Mouse (Mus musculus) c-Kit-negative CD71-positive TER-119-positive erythroid progenitor cells, embryonic 14.5 days (primary cell): Measurements from ENCODE around the gene Med27.

Experiments used
- DNase-seq: peaks from one replicate; pipeline ENCODE4 v3.0.0-alpha.2; 2013; ENCODE audit warnings: low read depth, low spot score

Gene Med27

GRCm38 (mm10) chr2:29346629-29347271 lies at the start of gene Med27:
Med27 (plus strand) TSS chr2:29346819.
- peak; percentile 79 for DNase-seq

DNA sequence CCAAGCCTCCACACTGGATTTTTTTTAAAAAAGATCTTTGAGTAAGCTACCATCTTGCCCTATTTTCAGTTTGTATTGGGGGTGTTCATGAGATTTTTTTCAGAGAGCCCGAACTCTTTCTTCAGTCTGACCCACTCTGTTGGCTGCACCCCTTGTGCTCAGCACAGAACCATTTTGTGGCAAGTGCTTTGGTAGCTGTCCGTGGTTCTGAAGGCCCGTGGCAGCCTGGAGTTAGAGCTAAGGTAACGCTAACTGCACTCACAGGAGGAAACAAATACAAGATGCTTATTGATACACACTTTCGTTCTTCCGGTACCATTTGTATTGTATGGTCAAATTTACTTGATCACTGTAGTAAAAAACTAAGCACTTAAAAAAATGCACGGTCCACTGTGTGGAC lies 36.7 kb upstream of the Med27 start:
- DNase-seq = no peak

DNA sequence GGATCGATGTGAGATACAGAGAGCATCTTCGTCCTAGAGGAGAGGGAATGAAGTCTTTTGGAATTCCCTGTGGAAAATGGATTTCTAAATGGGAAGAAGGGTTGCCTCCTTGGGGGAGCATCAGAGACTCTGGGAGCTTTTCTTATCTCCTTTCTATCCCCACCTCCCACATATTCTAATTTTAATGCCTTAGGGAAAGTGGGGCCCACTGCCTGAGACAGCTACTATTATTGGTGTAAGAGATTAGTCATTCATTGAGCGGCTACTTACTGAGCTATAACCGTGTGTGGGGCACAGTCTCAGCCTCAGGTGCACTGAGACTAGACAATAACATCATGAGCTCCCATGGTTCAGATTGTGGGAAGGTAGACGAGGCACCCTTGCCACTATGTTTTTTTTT lies 34.6 kb upstream of the Med27 start:
- DNase-seq = no peak

DNA sequence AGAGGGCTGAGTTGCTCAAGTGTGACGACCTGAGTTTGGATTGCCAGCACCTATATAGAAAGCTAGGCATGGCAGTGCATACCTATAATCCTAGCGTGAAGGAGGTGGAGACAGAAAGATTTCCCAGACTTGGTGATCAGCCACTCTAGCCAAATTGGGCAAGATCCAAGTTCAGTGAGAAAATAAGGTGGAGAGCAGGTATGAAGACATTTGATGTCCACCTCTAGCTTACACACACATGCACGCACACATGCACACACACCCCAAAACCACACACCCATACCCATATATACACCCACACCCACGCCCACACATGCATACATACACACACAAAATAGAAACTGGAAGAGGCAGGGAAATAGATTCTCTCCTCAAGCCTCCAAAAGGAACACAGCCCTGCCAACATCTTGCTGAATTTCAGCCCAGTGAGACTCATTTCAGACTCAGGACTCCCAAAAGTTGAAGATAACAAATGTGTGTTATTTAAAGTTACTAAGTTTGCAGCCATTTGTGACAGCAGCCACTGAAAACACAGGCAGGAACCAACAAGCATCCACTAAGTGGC lies 28.6 kb upstream of the Med27 start:
- DNase-seq = no peak

DNA sequence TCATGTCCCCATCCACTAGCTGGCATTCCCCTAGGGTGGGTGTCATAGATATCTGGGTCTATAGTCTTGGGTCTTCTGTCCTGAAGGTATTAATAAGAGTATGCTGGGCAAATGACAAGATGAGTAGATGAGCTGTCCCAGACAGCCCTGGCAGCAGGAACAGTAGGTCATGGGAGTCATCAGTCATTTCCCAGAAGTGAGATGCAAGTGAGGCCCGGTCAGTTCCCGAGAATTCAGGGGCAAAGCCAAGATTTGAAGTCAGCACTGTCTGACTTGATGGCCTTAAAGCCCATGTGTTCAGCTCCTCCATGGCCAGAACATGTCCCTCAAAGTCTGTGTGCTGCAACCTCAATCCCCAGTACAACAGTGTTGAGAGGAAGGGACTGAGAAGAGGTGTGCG lies 28.0 kb upstream of the Med27 start:
- DNase-seq = no peak

DNA sequence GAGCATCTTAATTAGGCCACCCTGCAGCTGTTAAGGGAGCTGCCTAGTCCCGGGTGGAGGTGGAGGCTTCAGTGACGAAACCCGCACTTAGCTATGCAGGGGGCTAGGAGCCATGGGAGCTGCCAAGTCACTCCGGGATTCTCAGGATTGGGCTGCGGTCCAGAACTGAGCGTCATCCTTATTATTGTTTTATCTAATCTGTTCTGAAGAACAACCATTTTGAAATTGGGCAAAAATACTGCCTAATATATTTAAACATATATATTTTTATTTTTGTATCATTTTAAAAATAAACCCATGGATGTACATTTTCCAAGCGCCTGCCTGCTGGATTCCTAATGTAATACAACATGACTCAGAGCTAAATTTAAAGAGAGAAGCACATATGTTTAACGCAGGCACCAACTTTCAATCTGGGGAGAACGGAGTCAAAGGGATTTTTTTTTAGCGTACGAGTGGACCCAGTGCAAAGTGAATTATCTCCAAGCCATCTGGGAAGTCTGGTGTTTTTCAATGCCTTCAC lies 26.3 kb upstream of the Med27 start:
- no peak for DNase-seq

- DNase-seq = no peak
Measured at GRCm38 (mm10) chr2:29320780-29321179, 25.8 kb upstream of the Med27 start.

- peak; percentile 11 for DNase-seq
Measured at GRCm38 (mm10) chr2:29324456-29324855, 22.2 kb upstream of the Med27 start.

DNA sequence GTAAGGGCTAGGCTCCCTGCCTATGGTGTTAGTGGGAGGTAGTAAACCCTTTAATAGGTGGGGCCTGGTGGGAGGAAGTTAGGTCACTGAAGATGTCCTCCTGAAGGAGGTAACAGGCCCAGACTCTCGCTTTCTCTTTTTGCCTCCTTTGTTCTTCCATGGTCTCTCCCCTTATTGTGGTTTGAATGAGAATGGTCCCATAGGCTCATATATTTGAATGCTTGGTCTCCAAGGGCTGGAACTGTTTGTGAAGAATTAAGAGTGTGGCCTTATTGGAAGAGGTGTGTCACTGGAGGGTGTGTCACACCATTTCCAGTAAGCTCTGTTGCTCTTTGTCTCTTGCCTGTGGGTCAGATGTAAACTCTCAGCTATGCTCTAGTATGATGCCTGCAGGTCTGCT lies 16.1 kb upstream of the Med27 start:
- no peak for DNase-seq

DNA sequence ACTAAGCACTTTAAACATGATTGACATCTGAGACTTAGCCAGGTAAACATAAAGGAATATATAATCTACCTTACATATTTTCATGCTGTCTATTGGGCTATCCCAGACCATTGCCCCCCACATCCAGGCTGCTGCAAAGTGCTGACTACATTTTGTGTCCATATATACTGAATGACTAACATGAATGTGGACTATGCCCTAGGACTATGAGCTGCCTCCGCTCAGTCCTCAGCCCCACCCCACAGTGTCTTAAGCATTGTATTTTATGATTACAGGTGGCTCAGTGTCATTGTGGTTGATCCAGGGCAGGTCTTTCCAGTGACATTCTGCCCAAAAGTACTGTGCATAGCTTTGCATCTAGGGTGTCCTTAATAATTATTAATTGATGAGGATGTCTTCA lies 8.2 kb upstream of the Med27 start:
- no peak for DNase-seq

DNA sequence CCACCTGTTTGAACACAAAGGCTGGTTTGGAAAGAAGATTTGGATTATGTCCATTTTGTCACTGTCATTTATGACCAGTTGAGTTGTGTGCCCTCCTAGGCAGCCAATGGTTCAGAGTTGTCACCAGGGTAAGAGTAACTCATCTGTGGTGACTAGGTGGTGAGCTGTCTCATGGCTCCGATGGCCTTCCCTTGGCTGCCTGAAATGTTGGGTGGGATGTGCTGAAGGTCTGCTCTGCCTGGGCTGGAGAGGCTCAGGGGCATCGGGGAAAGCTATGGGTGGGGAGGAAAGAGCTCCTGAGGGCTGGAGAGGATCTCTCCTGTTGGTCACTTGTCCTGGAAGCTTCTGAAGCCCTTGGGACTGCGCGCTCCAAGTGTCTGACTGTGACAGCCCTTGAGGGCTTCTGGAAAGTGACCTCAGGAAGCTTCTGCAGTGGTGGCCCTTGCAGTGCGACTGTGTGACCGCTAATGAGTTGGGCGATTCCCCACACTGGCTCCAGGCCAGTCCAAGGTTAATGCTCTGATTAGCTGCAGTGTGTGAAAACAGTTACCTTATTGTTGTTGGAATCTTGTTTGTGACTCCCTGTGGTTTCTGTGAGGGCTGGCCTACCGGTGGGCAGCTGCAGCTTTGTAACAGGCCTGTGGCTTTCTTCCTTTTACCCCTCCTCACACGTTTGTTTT lies 12.2 kb downstream of the Med27 start:
- DNase-seq = no peak

DNA sequence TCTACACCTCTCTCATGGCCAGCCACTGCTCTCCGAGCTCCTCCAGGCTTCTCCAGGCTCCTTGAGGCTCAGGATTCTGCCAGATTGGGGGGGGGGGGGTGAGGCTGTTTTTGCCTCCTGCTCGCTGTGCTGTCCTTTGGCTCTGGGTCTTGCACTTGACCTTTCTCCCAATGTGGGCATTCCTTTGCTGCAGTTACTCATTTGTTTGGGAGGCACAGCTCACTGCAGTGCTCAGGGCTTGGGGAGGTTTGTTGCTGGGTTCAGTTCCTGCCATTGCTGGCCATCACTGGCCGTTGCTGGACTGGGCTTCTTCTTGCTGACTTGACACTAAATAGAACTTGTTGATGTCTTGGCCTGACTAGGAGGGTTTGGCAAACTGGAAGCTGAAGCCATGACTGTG lies 14.3 kb downstream of the Med27 start:
- no peak for DNase-seq

DNA sequence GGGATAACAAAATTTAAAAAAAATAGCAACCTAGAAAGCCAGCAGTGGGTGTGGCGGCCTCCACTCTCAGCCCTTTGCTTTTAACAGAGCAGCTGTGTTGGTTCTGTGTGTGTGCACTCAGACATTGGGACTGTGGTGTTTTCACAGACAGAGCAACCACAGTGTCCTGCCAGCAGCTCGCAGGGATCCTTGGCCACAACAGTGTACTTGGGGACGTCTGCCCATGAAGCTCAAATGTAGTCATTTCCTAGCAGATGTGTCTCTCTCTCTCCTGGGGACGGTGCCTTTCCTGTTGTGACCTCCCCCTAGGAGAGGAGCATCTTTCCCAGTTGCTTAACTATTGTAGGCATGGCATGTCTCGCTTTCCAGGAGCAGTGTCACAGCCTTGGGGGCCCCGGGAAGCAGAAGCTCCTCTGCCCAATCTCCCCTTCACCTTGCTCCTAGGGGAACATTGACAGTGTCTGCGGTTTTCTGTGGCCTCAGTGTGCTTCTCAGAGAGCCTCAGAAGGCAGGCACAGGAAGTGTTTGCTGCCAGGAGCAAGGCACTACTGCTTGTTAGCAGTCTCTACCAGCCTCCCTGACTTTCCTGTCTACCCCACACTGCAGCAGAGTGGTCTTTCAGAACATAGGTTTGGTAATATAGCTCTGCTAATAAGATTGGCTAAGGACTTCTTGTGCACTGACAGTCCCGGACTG lies 18.5 kb downstream of the Med27 start:
- no peak for DNase-seq

- no peak for DNase-seq
Measured at GRCm38 (mm10) chr2:29368730-29369129, 22.1 kb downstream of the Med27 start.

DNA sequence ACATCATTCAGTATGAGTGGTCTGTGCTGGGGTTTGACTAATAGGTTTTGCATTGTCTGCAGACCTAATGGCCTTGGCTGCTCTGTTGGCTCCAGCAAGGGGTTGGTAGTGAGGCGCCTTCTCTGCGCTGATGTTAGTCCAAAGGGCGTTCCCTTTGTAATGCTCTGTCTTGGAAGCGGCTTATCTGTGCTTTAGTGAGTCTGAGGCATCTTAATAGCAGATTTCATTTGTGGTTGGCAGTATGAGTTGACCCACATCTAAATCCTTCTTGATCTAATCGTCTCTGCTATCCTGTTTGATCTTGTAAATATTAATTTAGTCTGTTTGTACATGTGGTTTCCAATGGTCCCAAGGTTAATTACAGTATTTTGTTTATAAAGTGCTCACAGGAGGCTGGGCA lies 25.6 kb downstream of the Med27 start:
- DNase-seq = no peak

GRCm38 (mm10) chr2:29381683-29382082 lies 35.1 kb downstream of the Med27 start:
- DNase-seq = no peak

DNA sequence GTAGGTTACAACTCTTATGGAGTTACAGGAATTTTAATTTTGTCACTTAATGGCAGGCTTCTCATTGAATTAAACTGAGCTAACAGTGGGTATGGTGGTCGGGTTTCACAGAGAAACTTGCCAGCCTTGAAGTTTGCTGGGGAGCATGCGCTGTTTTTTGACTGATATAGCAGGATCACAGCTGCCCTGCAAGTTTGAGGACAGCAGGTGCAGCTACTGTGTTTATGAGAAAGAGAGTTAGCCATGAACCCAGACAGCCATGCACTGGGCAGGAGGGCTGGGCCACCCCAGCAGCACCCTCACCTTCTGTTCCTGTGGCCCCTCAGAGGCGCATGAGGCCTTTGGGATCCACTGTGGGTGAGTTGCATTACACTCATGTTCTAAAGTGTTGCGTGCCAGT lies 36.0 kb downstream of the Med27 start:
- DNase-seq = no peak

GRCm38 (mm10) chr2:29383133-29383532 lies 36.5 kb downstream of the Med27 start:
- DNase-seq = no peak

GRCm38 (mm10) chr2:29385405-29385804 lies 38.8 kb downstream of the Med27 start:
- DNase-seq = no peak

DNA sequence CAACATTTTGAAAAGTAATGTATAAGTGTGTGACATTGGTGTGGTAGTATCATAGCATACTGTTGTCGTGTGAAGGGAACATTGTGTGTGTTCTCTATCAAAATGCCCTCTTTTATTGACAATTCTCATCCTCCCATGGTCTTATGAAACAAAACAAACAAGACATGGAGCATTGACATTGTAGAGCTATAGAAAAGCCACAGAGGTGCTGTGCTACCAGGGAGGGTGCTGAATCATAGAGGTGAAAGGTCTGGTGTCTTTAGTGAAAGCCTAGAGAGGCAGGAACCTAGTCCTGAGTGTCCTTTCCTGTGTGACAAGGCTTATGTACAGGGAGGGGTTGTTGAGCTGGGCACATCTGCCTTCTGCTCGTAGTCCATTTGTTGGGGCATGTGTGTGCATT lies 40.6 kb downstream of the Med27 start:
- no peak for DNase-seq

- DNase-seq = no peak
Measured at GRCm38 (mm10) chr2:29388937-29389336, 42.3 kb downstream of the Med27 start.

DNA sequence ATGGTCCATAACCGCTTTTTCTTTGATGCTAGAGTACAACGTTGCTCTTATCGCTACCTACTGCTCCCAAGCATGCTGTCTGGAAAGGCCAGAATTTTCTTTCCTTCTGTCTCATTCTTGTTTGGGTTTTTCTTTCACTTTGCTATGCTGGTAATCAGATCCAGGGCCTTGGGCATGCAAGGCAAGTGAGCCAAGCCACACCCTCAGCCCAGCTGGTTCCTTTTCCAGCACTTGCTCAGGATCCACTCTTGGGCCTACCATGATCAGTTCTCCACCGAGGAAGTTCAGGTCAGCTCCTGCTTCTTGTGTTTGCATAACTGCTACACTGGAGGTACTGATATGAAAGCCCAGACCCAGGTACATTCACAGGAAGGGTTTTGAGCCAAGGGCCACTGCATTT lies 44.5 kb downstream of the Med27 start:
- no peak for DNase-seq
